22 mouse cellular contexts compared by ENCODE assay signal in the genomic region with DNA sequence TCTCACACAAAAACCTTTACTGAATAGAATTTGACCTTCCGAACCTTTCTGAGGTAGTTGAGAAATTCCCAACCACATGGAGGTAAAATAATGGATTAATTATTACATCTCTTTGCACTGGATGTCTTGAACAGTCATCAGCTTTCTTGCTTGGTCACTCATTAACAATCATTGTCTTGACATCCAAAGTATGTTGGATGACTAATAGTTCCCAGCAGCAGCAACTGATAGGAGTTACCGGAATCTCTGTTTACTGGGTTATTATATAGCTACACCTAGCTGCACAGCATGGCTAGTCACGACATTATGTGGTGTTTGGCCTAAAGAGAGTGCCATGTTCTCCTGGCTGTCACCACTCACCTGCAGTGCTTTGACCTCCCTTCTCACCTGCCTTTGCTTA.
DNase-seq lines count a peak whose midpoint lies in the region; ATAC-seq lines count a peak whose summit lies in the region.
"Had no signal": no experiment of that assay in that cellular context is flagged by ENCODE, and none has a peak within 500 bp of the region (broad histone marks: within the 10 kb centered on the region; RNA-seq: fewer than 3 reads in every experiment).

No protein-coding gene starts in this region.

- no peaks in the 10 kb centered on the region for H3K9me3 ChIP-seq in megakaryocyte, embryonic 14.5 days
- H3K9me3 ChIP-seq in intestine, embryonic 15.5 days = no peaks in the 10 kb centered on the region
- no peaks in the 10 kb centered on the region for H3K9me3 ChIP-seq in forebrain, embryonic 14.5 days (replicated peaks; ENCODE audit: control insufficient read depth, low read length)
- H3K9me3 ChIP-seq: heart, embryonic 12.5 days; hindbrain, embryonic 13.5 days; limb, embryonic 10.5 days; midbrain, embryonic 13.5 days; neural tube, embryonic 12.5 days had no signal

- 56% methylated on average over 3 of the region's 3 CpGs for WGBS in intestine, embryonic 15.5 days
- WGBS in forebrain, embryonic 14.5 days = 93% methylated on average over 3 of the region's 3 CpGs

- peak; percentile 32 for DNase-seq in kidney, postnatal 14 days
- DNase-seq in thymus, postnatal 25 days = no peak
- no peak for DNase-seq in forebrain, embryonic 14.5 days (ENCODE audit: low spot score)
- no peak for DNase-seq in cerebellum, adult 18-20 months
- DNase-seq: adrenal gland, postnatal 25 days; cerebellum, adult 11 months; heart, adult 11 months; heart, postnatal 14 days; layer of hippocampus, adult 9-11 months; lung, embryonic 14.5 days; right cerebral cortex, postnatal 4 days had no signal

- peaks cover 29% of the 10 kb centered on the region for H3K4me1 ChIP-seq in megakaryocyte, embryonic 14.5 days
- 0 out of 2 replicates have a peak, but pooled peaks cover under 1% of the 10 kb centered on the region for H3K4me1 ChIP-seq in intestine, embryonic 15.5 days (replicated peaks)
- no peaks in the 10 kb centered on the region for H3K4me1 ChIP-seq in forebrain, embryonic 14.5 days (ENCODE audit: control insufficient read depth, insufficient read depth, low read length)
- H3K4me1 ChIP-seq: heart, embryonic 12.5 days; hindbrain, embryonic 13.5 days; limb, embryonic 10.5 days; midbrain, embryonic 13.5 days; neural tube, embryonic 12.5 days had no signal

- peak overlapping the region; percentile 13; the same call in 1 of the 2 replicates for H3K27ac ChIP-seq in intestine, embryonic 15.5 days
- H3K27ac ChIP-seq in forebrain, embryonic 14.5 days (ENCODE audit: low read depth, low read length) = no peak overlapping the region
- H3K27ac ChIP-seq: hindbrain, embryonic 13.5 days; left cerebral cortex, adult 2 months; limb, embryonic 10.5 days; macrophage; midbrain, embryonic 13.5 days; neural tube, embryonic 12.5 days had no signal

- no peaks in the 10 kb centered on the region for H3K27me3 ChIP-seq in megakaryocyte, embryonic 14.5 days (replicated peaks)
- no peaks in the 10 kb centered on the region for H3K27me3 ChIP-seq in intestine, embryonic 15.5 days (replicated peaks)
- H3K27me3 ChIP-seq in forebrain, embryonic 14.5 days (replicated peaks; ENCODE audit: control insufficient read depth, insufficient read depth, low read length) = no peaks in the 10 kb centered on the region
- H3K27me3 ChIP-seq: heart, embryonic 12.5 days; hindbrain, embryonic 13.5 days; midbrain, embryonic 13.5 days; neural tube, embryonic 12.5 days had no signal

- no peak overlapping the region for H3K4me2 ChIP-seq in intestine, embryonic 15.5 days (replicated peaks)
- no peak overlapping the region for H3K4me2 ChIP-seq in forebrain, embryonic 14.5 days (ENCODE audit: low read length)
- H3K4me2 ChIP-seq: heart, embryonic 12.5 days; hindbrain, embryonic 13.5 days; liver, embryonic 11.5 days; lung, embryonic 14.5 days; midbrain, embryonic 13.5 days; neural tube, embryonic 12.5 days had no signal

- peak overlapping the region; percentile 53 for H3K4me3 ChIP-seq in megakaryocyte, embryonic 14.5 days (replicated peaks)
- no peak overlapping the region for H3K4me3 ChIP-seq in intestine, embryonic 15.5 days (replicated peaks)
- no peak overlapping the region for H3K4me3 ChIP-seq in forebrain, embryonic 14.5 days (ENCODE audit: low read depth, low read length)
- H3K4me3 ChIP-seq: heart, embryonic 12.5 days; hindbrain, embryonic 13.5 days; left cerebral cortex, adult 2 months; limb, embryonic 10.5 days; midbrain, embryonic 13.5 days; neural tube, embryonic 12.5 days had no signal

- H3K9ac ChIP-seq in intestine, embryonic 15.5 days = no peak overlapping the region
- no peak overlapping the region for H3K9ac ChIP-seq in forebrain, embryonic 14.5 days (ENCODE audit: low read length)
- H3K9ac ChIP-seq: heart, embryonic 12.5 days; hindbrain, embryonic 13.5 days; lung, embryonic 14.5 days; midbrain, embryonic 13.5 days; neural tube, embryonic 12.5 days had no signal

- ATAC-seq in megakaryocyte, adult 5-6 weeks (ENCODE audit: poor library complexity, severe bottlenecking) = no peak
- peak; percentile 90 for ATAC-seq in intestine, embryonic 15.5 days
- no peak for ATAC-seq in forebrain, embryonic 14.5 days
- ATAC-seq: midbrain, embryonic 13.5 days had no signal

- no peaks in the 10 kb centered on the region for H3K36me3 ChIP-seq in megakaryocyte, embryonic 14.5 days (replicated peaks; ENCODE audit: low read length)
- no peaks in the 10 kb centered on the region for H3K36me3 ChIP-seq in intestine, embryonic 15.5 days
- no peaks in the 10 kb centered on the region for H3K36me3 ChIP-seq in forebrain, embryonic 14.5 days (ENCODE audit: control insufficient read depth, insufficient read depth, low read length)
- H3K36me3 ChIP-seq: heart, embryonic 12.5 days; hindbrain, embryonic 13.5 days; limb, embryonic 10.5 days; midbrain, embryonic 13.5 days; neural tube, embryonic 12.5 days had no signal
